Mouse (Mus musculus) gonadal fat pad, adult 2 months (tissue): Measurements from ENCODE around the gene Ppt1. TPM values are rescaled to one million over a fixed set of nuclear protein-coding genes. Genes with fewer than 3 reads are reported as not detected.
"Not testable (repeated sequence)": the region's sequence is repeated elsewhere in the genome, so short reads cannot be mapped to it uniquely, and the experiment has no call there.

Experiments
- DNase-seq: peaks from one replicate; pipeline ENCODE4 v3.0.0-alpha.2; 2012; ENCODE audit warnings: low read depth
- polyA plus RNA-seq: library from polyadenylated mRNA; depleted of rRNA; stranded (reverse); fragments of >200 nt; gene quantifications from 2 replicates; pipeline ENCODE4 v1.2.3, GENCODE M21; 2012; rRNA removed

Ppt1 gene
- polyA plus RNA-seq: 56.1 and 67.0 TPM in 2 replicates

DNA sequence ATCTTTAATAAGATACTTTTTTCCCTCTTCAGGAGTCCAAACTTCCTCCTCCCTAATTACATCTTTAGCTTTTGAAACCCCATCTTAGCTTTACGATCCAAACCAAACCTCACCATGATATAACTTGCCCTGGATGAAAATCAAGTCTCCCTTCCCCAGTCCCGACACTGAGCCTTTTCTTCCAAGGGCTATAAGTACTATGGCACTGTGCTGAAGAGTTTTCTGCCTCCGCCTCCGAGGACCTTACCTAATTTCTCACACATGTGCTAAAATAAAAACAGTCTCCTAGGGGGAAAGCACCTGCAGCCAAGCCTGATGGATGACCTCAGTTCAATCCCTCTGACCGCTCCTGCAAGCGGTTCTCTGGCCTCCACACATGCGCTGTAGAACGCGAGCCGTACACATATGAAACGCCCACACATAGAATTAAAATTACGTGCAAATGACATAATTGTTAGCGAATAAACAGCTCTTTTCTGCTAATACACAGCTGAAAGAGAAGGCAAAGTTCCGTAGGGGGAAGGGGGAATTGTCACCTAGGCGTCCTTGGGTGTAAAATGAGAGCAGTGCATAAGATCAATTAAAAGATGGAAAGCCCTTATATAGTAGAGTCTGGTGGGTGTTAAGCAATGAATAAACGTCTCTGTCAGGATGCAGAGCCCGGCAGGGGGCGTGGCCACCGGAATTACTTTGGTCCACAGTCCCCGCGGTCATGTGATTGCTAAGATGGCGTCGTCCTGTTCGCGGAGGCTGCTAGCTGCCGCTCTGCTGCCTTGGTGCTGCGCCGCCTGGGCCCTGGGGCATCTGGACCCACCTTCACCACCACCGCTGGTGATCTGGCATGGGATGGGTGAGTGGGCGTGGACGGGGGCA is at the start of gene Ppt1:
TSS of gene Ppt1 (plus strand) at position 713 of the 873 bp plus-strand sequence.
- DNase-seq: no peak

- DNase-seq: no peak
Observed at GRCm38 (mm10) chr4:122789335-122790089, 46.5 kb upstream of the Ppt1 start.

GRCm38 (mm10) chr4:122808108-122808507 is 27.9 kb upstream of the Ppt1 start:
- DNase-seq: no peak

GRCm38 (mm10) chr4:122811180-122811579 is 24.9 kb upstream of the Ppt1 start:
- no peak for DNase-seq

- no peak for DNase-seq
Observed at GRCm38 (mm10) chr4:122811824-122812223, 24.2 kb upstream of the Ppt1 start.

GRCm38 (mm10) chr4:122816202-122816601 is 19.8 kb upstream of the Ppt1 start:
- no peak for DNase-seq

DNA sequence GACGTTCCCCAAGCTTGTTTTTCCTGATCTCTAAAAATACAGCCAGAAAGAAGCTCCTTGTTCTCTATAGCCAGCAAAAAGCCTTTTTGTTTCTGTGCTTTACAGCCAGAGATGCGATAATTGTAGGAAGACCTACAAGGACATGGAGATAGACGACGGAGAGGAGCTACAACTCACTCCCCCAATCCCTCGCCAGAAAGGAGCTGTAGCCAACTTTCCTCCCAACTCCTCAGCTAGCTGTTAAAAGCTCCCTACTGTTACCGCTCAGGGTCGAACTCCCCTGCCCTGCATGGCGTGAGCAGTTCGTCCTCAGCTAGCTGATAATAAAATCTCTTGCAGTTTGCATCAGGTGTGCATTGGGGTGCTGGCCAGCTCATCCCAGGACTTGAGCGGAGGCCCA is 15.1 kb upstream of the Ppt1 start:
- not testable (repeated sequence) for DNase-seq

- DNase-seq: no peak
Observed at GRCm38 (mm10) chr4:122827651-122828050, 8.4 kb upstream of the Ppt1 start.

- no peak for DNase-seq
Observed at GRCm38 (mm10) chr4:122829339-122829738, 6.7 kb upstream of the Ppt1 start.

DNA sequence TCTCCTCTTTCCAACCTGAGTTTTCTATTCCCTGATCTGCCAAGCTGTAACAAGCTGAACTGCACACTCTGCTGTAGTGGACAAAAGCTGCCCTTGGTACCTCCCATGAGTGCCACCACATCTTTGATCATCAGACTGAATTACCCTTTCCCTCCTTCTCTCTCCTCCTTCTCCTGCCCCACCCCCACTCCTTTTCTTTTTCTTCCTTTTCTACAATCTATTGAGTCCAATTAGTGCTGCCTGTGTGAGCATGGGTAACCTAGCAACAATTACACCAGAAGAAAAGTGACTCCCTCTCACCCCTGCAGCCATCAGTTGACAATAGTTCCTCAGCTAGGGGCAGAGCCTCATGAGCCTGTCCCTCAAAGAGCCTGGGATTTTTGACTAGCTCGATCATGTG is 4.2 kb upstream of the Ppt1 start:
- DNase-seq: no peak

DNA sequence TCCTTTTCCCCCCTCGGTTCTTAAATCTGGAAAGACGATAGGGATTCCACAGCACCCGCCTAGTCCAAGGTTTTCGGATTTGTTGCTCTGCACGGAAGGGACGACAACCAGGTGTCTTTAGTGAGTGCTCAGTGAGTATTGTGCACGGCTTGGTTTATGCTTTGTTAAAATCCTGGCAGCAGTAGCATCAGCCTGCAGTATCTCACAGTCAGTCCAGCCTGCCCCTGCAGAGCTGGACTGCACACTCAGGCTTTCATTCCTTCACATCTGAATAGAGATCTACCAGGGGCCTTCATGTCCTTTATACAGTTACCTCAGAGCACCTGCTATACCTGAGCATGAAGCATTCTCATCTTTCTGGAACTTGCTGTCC is 347 bp downstream of the Ppt1 start:
- no peak for DNase-seq

DNA sequence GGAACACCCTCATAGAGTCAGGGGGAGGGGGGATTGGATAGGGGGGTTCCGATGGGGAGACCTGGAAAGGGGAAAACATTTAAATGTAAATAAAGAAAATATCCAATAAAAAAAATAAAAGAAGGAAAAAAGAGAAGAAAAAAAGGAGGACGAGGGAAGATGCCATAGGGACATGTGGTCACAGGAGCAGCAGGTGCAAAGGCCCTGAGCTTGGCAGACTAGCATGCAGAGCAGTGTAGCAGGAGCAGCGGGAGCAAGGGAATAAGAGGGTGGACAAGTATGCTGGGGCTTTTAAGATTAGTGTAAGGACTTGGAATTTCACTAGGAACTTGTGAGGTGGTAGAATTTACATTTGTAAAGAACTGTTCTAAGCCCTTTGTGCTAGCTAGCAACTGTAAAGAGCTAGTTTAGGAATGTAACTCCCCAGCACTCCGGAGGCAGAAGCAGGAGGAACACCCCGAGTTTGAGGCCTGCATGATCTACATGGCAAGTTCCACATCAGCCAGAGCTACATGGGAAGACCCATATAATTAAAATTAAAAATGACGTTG is 1.2 kb downstream of the Ppt1 start:
- DNase-seq: no peak

GRCm38 (mm10) chr4:122837994-122838393 is 2.0 kb downstream of the Ppt1 start:
- DNase-seq: no peak

- DNase-seq: no peak
Observed at GRCm38 (mm10) chr4:122838416-122838815, 2.4 kb downstream of the Ppt1 start.

- DNase-seq: no peak
Observed at GRCm38 (mm10) chr4:122848150-122848621, 12.1 kb downstream of the Ppt1 start.

GRCm38 (mm10) chr4:122851535-122851934 is 15.5 kb downstream of the Ppt1 start:
- DNase-seq: no peak

DNA sequence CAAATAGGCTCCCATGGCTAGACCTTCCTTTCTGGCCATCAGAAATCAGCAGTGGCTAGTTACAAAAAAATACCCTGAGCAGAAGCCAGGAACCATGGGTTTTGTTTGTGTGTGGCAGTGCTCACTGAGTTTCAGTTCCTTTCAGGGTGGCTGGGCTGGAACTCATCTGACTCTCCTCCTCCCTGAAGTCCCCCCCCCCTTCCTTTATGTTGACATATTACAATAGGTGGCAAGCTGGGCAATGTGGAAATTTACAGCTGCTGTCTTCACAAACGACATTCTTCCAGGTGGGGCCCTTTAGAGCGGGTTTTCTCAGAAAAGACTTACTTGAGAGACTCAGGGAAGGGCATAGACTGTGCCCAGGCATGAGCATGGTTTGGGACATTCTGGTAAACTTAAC is 17.6 kb downstream of the Ppt1 start:
- DNase-seq: no peak

- DNase-seq: no peak
Observed at GRCm38 (mm10) chr4:122854770-122855169, 18.7 kb downstream of the Ppt1 start.

- no peak for DNase-seq
Observed at GRCm38 (mm10) chr4:122857909-122858308, 21.9 kb downstream of the Ppt1 start.

- DNase-seq: no peak
Observed at GRCm38 (mm10) chr4:122859096-122859674, 23.1 kb downstream of the Ppt1 start.

- no peak for DNase-seq
Observed at GRCm38 (mm10) chr4:122861836-122862235, 25.8 kb downstream of the Ppt1 start.

GRCm38 (mm10) chr4:122868041-122868440 is 32.0 kb downstream of the Ppt1 start:
- DNase-seq: no peak
